Mouse (Mus musculus) urinary bladder, postnatal 14 days (tissue): ENCODE measurements around the gene Dgcr2.

ENCODE experiments used
- DNase-seq: peaks from one replicate; pipeline ENCODE4 v3.0.0; 2021; ENCODE audit warnings: low spot score

The Dgcr2 gene

GRCm38 (mm10) chr16:17898462-17898861, at the start of gene Dgcr2, which contains the start of gene Tssk2:
Gene Dgcr2, minus strand, starts transcription at chr16:17898562.
Gene Tssk2, plus strand, starts transcription at chr16:17898637.
- DNase-seq: no peak

GRCm38 (mm10) chr16:17945081-17945831, 46.9 kb upstream of the Dgcr2 start:
- DNase-seq: no peak

GRCm38 (mm10) chr16:17943466-17943865, 45.1 kb upstream of the Dgcr2 start:
- DNase-seq: no peak

- no peak for DNase-seq
These were observed 40.9 kb upstream of the Dgcr2 start for GRCm38 (mm10) chr16:17939255-17939751.

GRCm38 (mm10) chr16:17938821-17939220, 40.5 kb upstream of the Dgcr2 start:
- DNase-seq: peak; percentile 71

GRCm38 (mm10) chr16:17938187-17938586, 39.8 kb upstream of the Dgcr2 start:
- DNase-seq: peak; percentile 18

- DNase-seq: no peak
These were observed 38.4 kb upstream of the Dgcr2 start for GRCm38 (mm10) chr16:17936776-17937175.

- no peak for DNase-seq
These were observed 36.1 kb upstream of the Dgcr2 start for GRCm38 (mm10) chr16:17934445-17934910.

GRCm38 (mm10) chr16:17933594-17934444, 35.5 kb upstream of the Dgcr2 start:
- no peak for DNase-seq

- DNase-seq: no peak
These were observed 33.6 kb upstream of the Dgcr2 start for GRCm38 (mm10) chr16:17931906-17932460.

- no peak for DNase-seq
These were observed 31.3 kb upstream of the Dgcr2 start for GRCm38 (mm10) chr16:17929631-17930030.

- no peak for DNase-seq
These were observed 30.8 kb upstream of the Dgcr2 start for GRCm38 (mm10) chr16:17929211-17929610.

GRCm38 (mm10) chr16:17928627-17929104, 30.3 kb upstream of the Dgcr2 start:
- peak; percentile 81 for DNase-seq

- DNase-seq: peak; percentile 83
These were observed 29.8 kb upstream of the Dgcr2 start, which contains the start of gene Slc25a1 for GRCm38 (mm10) chr16:17928087-17928580. Gene Slc25a1, minus strand, starts transcription at chr16:17928219.

GRCm38 (mm10) chr16:17927351-17928082, 29.2 kb upstream of the Dgcr2 start:
- DNase-seq: peak; percentile 28

GRCm38 (mm10) chr16:17922163-17922538, 23.8 kb upstream of the Dgcr2 start:
- DNase-seq: peak; percentile 24

- DNase-seq: peak; percentile 96
These were observed 23.2 kb upstream of the Dgcr2 start for GRCm38 (mm10) chr16:17921325-17922162.

- DNase-seq: no peak
These were observed 22.2 kb upstream of the Dgcr2 start for GRCm38 (mm10) chr16:17920586-17920985.

GRCm38 (mm10) chr16:17914307-17915249, 16.2 kb upstream of the Dgcr2 start, which contains the start of gene Gsc2:
Gene Gsc2, minus strand, starts transcription at chr16:17915059.
- DNase-seq: no peak
